Mouse (Mus musculus): ENCODE measurements around the gene Chmp2b.
A peak's percentile ranks its signal among the peaks of the same experiment; 100 is the strongest.

Chmp2b gene

DNA sequence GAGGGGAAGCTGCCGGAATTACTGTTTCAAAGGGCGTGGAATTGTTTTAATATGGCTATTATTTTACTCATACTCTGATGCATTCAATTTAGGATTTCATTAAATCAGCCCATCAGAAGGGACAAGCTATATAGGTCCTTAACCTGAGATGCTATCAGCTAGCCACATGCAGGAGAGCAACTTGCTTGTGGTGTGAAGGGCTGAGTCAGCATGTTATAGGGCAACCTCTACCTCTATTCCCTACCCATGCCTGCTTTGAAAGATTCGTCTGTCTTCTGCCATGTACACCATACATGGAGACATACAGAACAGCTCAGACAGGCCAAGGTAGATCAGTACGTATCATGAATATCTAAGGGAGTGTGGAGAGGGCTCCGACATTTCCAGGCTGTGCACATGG is 35.8 kb downstream of the Chmp2b start:
- no peak for DNase-seq (ENCODE audit: low read depth)

DNA sequence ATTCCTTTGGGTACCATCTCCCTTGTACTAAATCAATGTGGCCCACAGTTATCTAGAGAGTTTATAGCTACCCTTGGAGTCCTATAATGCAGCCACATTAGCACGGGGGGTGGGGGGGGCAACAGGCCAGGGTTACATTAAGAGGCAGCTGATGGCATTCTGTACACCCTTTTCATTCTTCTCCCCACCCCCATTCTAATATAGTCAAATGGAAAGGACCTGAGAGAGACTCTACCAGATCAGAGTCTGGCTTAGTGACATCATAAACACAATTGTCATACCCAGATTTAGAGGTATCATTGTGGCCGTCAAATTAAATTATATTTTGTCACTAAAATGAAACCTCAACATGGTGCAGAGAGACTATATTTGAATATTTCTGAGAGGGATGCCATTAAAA is 36.5 kb downstream of the Chmp2b start:
- DNase-seq (ENCODE audit: low read depth), result no peak

DNA sequence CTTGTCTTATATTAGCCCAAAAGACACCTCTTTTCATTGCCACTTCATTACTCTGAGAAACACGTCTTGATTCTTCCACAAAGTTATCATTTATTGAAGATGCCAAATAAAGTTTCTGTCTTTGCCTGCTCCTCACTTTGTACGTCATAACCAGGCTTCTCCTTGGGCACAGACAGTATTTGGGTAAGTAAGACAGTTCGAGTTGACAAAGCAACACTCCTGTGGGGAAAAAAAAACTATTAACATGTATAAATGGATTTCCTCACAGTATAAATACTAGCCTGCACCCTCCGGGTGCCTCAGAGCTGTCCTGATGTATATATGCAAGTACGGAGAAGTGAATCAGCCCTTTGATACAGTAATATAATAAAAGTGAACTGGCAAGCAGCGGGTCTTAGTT is 42.3 kb downstream of the Chmp2b start, which contains the start of gene Pou1f1:
TSS of gene Pou1f1 (plus strand) at position 301 of the 400 bp plus-strand sequence.
- no peak for DNase-seq (ENCODE audit: low read depth)

DNA sequence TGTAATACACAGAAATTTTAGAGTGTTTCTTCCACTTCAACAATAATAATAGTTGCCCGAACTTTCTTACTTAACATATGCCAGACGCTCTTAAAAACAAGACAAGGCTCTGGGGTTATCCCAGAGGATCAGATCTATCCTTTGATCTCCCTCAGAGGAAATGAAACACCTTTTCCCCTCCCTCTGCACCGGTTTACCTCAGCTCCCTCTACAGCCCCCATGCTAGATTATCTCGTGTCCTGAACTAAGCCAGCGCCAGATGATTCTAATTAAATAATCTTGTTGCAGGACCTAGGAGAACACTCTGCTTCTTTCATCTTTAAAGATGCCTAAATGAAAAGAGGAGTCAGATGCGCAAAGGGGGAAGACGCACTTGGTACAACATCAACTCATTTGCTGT is 48.3 kb downstream of the Chmp2b start:
- no peak for DNase-seq (ENCODE audit: low read depth)

DNA sequence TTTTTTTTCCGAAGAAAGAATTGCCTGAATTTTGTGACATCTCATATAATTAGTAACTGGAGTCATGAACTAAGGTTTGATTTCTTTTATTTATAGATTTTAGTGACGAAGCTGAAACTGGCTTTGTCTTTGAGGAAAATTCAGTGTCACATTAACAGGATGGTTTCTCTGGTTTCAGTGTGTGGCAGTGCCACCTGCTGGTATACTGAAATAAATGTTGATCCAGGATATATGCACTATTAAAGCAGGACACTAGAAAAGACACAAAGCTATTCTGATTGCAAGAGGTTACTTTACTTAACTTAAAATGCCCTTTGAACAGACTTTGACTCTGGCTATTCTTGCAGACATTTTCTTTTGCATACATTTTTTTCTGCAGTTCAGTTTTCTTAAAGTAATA is 65.5 kb downstream of the Chmp2b start:
- DNase-seq (ENCODE audit: low read depth), result peak; percentile 4

DNA sequence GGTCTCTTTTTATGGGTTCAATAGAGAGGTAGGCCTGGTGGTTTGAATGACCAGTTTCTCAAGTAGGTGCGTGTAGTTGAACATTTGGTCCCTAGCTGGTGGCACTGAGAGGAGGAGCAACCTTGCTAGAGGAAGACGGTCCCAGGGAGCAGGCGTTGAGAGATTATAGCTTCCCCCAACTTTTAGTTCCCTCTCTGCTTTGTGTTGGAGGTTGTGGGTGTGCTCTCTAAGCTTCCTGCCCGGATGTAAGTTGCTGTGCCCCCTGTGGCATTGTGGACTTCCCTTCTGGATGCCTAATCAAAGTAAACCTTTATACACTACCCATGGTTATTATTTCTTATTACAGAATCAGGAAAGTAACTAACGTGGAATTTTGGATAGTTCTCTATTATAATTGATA is 66.5 kb downstream of the Chmp2b start:
- DNase-seq (ENCODE audit: low read depth), result no peak
